Mouse (Mus musculus): ENCODE measurements around the gene Nlgn2. TPM values are rescaled to one million over a fixed set of nuclear protein-coding genes. Genes with fewer than 3 reads are reported as not detected.

Nlgn2 gene
- polyA plus RNA-seq, 1 experiment: 5.1 TPM

DNA sequence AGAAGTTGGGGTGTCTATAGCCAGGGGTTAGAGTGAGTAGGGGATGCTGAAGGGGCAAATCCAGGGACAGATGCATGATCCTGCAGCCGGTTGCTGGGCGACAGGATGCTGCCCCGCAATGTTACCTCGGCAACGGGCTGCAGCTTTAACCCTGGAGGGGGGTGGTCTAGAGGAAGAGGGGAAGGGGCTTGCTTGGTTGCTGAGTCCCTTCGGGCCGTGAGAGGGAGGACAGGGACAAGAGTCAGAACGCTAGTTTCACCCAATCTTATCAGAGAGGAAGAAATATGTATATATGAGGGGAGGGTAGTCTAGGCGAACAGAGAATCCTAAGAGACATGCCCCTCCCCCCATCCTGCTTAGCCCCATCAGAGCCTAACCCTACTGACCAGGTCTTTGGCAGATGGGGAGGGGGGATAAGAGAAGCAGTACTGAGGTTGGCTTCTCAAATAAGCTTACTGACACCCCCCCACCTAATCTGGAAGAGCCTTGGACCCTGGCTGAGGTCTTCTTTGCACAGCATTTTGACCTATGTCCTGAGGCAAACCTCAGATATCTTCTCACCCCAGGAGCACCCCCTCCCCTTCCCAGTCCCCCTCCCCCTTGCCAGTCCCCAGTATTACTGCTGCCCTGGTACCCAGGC lies 2.1 kb downstream of the Nlgn2 start:
- WGBS: 74% methylated on average over 9 of the region's 9 CpGs
- DNase-seq (ENCODE audit: low read depth, low spot score): no peak

DNA sequence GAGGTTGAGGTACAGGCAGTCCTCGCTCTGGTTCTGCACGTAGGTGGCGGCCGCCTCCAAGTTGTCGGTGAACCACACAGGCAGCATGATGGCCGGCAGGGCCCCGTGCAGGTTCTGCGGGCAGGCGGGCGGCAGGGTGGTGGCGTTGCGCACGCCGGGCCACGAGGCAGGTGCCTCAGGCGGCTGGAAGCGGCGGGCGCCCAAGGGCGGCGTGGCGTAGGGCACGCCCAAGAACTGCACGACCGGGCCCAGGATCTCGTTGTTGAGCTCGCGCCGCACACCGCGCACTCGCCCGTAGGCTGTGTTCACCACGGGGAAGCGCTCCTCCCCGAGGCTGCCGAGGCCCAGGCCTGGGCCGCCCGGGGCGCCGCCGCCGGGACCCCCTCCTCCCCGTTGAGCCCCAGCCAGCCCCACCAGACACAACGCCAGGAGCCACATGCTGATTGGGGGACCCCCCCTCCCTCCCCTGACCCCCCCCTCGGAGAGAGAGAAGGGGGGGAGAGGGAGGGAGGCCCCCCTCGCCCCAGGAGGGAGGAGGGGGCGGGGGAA lies 3.5 kb downstream of the Nlgn2 start:
- 19% methylated on average over 46 of the region's 48 CpGs for WGBS
- DNase-seq (ENCODE audit: low read depth, low spot score): no peak

DNA sequence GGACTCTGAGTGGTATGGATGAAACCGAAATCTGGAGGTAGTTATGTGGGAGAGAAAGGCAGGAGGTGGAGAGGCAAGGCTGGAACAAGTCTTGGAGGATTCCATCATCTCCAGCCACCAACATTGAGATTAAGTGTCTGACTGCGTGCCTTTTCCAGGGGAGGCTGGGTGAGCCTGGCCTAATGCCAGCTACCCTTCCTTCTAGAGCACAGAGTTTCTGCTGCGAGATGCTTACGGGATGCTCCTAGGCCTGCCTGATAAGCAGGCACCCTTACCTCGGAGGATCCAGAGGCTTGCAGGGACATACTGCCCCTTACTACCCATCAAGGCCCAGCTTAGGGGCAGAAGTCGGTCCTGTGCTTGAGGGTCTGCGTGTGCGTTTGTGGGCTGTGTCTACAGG lies 4.0 kb downstream of the Nlgn2 start:
- 70% methylated on average over 8 of the region's 8 CpGs for whole genome bisulfite sequencing
- DNase-seq (ENCODE audit: low read depth, low spot score): no peak

DNA sequence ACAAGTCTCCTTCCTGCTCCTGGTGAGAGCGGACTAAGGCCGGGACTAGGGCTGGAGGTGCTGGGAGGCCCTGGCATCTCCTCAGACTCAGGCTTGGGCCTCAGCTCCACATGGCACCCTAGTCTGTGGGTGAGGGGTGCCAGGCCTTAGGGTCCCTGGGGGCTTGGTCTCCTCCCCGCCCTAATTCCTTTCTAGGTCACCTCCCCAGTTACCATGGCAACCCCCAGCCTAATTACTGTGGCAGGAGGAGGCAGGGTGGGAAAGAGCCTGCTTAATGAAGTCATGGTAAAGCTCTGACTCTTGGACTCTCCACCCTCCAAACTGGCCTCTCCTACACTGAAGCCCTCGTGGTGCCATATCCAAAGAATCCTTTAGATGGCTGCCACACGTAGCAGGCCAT lies 8.8 kb downstream of the Nlgn2 start:
- 77% methylated on average over 5 of the region's 5 CpGs for WGBS
- no peak for DNase-seq (ENCODE audit: low read depth, low spot score)

GRCm38 (mm10) chr11:69823456-69823855 lies 14.1 kb downstream of the Nlgn2 start:
- DNase-seq (ENCODE audit: low read depth, low spot score): no peak
- WGBS: 63% methylated on average over 2 of the region's 2 CpGs

DNA sequence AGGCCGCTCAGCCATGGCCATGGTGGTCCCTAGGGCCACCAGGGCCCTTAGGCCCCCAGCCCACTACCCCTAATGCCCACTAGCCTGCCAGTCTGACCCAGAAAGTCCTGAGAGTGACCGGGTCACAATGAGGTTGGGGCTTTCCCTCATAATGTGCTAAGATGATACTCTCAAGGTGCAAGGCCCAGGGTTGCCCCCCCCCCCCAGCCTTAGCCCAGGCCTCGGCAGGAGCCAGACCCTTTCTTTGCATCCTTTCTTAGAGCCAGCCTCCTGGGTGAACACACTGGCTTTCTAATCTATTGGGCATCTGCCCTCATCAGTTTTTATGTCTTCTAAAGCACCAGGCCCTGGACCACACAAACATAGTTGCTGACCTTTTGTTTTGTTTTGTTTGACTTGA lies 15.5 kb downstream of the Nlgn2 start, which contains the start of gene Spem1:
Gene Spem1, minus strand, starts transcription at position 101 of the 400 bp plus-strand sequence.
- WGBS: 82% methylated on average over 3 of the region's 3 CpGs
- DNase-seq (ENCODE audit: low read depth, low spot score): no peak

DNA sequence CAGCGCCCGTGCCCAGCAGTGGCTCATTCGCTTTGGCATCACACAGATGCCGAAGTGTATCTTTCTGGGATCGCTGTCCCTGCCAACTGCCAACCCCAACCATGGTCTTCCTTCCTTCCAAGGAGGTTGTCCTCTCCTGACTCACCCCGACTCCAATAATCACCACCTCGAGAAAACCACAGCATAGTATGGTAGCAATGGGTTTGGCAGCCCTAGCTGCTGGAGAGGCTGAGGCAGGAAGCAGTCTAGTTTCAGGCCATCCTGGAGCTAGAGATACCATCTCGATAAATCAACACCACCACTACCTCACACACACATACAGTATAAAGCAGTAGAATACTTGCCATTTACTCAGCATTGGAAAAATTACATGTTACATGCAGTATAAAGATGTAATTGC lies 18.7 kb downstream of the Nlgn2 start:
- no peak for DNase-seq (ENCODE audit: low read depth, low spot score)
- WGBS: 88% methylated on average over 8 of the region's 8 CpGs

- no peak for DNase-seq (ENCODE audit: low read depth, low spot score)
- WGBS: 76% methylated on average over 2 of the region's 2 CpGs
Observed at GRCm38 (mm10) chr11:69818365-69818764, 19.2 kb downstream of the Nlgn2 start, which contains the start of gene Spem2. Gene Spem2, minus strand, starts transcription at chr11:69818465.

DNA sequence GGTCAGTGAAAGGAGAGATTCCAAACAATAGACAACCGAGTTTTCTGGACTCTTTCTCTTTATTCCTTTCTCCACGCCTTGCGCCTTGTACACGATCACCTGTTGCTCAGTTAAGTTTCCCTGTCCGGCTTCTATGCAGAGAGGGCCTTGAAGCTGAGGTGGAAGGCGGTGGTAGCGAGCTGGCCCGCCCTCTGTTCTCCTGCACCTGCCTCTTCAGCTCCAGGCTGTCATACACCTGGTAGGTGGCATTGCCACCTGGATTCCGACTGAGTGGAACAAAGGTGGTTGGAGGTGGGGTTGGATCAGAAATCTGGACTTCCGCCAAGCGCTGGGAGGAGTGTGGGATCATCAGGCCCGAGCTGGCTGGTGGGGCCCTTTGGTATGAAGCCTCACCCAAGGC lies 21.1 kb downstream of the Nlgn2 start:
- whole genome bisulfite sequencing: 37% methylated on average over 12 of the region's 12 CpGs
- no peak for DNase-seq (ENCODE audit: low read depth, low spot score)

- no peak for DNase-seq (ENCODE audit: low read depth, low spot score)
- 78% methylated on average over 10 of the region's 10 CpGs for WGBS
Observed at GRCm38 (mm10) chr11:69815155-69815554, 22.4 kb downstream of the Nlgn2 start, which contains the start of gene Gm39566. Gene Gm39566, minus strand, starts transcription at chr11:69815298.

DNA sequence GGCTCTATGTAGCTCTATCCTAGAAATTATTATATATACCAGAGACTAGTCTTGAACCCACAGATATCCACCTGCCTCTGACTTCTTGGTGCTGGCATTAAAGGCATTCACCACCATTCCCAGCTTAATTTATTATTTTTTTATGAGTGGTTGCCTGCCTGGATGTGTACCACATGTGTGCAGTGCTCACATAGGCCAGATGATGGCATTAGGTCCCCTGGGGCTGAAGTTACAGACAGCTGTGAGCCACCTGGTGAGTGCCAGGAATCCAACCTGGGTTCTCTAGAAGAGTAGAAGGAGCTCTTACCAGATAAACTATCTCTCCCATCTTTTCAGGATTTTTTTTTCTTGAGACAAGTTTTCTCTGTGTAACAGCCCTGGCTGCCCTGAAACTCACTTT lies 27.3 kb downstream of the Nlgn2 start:
- DNase-seq (ENCODE audit: low read depth, low spot score): no peak

- no peak for DNase-seq (ENCODE audit: low read depth, low spot score)
- 74% methylated on average over 2 of the region's 2 CpGs for WGBS
Observed at GRCm38 (mm10) chr11:69807641-69808040, 29.9 kb downstream of the Nlgn2 start.

GRCm38 (mm10) chr11:69806378-69806777 lies 31.2 kb downstream of the Nlgn2 start:
- no peak for DNase-seq (ENCODE audit: low read depth, low spot score)
- 92% methylated on average over 4 of the region's 4 CpGs for WGBS

DNA sequence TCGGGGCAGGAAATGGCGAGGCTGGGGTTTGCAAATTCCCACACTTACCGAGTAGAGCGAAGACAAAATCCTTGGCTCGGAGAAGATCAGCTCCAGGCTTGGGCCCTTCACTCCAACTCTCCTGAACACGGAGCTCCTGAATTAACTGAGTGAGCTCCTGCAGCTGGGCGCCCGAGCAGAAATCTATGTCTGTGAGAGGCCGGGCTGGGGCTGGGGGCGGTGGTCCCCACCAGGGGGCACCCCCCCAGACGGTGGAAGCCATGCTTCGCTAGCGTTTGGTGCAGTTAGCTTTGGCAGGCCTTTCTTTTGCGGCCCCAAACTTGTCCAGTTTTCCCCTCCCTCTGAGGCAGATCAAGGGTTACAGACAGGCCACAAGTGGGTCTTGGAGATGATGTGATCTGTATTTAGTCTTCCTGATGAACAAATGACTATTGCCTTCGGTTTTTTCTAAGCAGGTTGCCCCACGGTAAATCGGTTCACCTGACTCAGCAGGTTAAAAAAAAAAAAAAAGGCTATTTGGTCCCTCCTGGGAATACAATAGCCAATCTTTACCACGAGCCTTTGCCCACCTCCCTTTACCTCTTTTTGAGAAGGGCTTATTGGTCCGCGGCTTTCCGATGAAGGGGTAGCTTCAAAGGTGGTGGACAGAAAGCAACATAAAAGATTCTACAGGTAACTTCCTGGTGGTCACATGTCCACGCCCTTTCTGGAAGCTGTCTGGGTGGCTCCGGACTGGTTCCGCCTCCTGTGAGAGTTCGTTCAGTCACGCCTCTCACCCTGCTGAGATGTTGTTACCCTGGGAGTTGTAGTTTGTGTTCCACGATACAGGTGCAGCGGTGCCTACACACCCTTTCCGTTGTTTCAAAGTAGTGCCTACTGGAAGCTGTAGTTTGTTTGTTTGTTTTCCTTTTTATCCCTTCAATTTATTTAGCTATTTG lies 32.3 kb downstream of the Nlgn2 start, which contains the start of gene Tmem102:
Gene Tmem102, minus strand, starts transcription at position 653 of the 938 bp plus-strand sequence.
- 20% methylated on average over 29 of the region's 29 CpGs for WGBS
- DNase-seq (ENCODE audit: low read depth, low spot score): no peak

DNA sequence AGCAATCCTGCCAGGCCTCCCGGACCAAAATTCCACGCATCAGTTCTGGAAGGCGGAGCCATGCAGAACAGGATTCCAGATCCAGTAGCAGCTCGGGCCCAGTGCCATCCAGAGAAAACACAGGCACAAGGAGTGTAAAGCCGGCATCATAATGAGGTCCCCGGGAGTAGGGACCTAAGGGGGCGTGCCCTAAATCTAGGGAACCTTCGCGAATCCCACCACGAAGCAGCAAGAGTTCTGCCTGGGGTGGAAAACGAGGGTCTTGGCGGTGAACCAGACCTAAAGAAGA lies 33.0 kb downstream of the Nlgn2 start:
- 16% methylated on average over 12 of the region's 12 CpGs for WGBS
- no peak for DNase-seq (ENCODE audit: low read depth, low spot score)

DNA sequence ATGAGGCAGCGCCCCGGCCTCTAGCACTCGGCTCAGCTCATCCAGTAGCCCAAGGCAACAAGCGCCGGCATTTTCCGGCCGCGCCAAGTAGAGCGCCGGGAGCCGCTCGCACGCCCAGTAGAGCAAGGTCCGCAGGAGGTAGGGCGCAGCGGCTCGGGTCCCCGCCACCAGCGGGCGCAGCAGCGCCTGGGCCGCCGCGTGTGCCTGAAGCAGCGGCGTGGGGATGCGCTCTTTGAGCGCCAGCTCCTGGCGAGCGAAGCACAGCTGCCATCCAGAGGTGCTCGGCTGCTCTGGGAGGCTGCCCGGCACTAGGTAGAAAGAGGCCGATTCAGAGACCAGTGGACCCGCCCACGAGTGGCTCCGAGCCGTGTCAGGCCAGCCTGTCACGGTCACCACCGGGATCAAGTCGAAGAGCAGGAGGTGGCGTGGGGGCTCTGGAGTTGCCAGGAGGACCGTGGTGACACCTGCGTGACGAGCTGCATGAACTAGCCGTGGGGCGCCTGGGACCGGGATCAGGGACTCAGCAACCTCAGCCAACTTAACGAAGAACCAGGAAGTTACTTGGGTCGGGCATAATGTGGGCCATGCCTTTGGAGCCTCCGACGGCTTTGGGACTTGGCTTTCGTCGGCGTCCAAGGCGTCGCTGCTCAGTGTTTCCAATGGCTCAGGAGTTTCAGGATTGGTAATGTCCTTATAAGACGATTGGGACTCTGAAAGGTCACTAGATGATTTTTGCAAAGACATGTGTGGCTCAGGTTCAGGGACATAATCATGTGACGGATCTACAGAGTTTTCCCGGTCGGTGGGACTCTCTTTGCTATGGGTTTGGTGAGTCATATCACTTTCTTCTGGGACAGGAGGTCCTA lies 33.6 kb downstream of the Nlgn2 start:
- 1% methylated on average over 60 of the region's 60 CpGs for WGBS
- no peak for DNase-seq (ENCODE audit: low read depth, low spot score)

DNA sequence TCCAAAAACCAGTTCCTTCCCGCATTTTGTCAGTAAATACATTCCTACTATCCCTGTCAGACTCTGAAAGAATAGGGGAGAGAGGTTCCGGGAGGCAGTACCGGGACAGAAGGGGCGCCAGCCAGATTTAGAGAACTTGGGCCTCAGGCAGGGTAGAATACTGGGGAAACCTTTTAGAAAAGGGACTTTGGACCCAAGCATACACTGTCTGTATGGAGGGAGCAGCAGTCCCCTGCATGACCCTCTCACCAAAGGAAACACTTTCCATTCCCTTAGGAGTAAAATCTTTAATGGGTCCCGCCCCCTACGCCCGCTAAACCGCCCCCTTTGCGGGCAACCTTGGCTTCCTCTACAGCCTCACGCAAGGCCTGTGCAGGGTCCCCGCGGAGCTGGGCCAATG lies 34.3 kb downstream of the Nlgn2 start:
- 3% methylated on average over 12 of the region's 12 CpGs for WGBS
- no peak for DNase-seq (ENCODE audit: low read depth, low spot score)

DNA sequence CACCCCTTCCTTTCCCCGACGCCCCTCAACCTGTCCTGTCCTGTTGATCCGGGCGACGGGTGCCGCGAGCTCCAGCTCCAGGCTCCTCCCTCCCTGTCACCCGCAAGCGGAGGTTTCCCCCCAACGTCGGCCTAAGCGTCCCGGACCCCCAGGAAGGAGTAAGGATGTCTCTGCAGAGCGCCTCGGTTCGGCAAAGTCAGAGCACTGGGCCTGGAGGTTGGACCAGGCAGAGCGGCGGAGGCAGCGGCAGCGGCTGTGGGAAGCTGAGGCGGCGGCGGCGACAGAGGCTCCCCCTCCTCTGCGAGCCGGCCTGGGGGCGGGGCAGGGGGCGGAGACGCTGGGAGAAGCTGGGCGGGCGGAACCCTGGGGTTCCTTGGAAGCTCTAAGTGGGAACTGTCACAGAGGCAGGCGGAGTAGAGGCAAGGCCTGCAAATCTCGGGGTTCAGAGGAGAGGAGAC lies 34.9 kb downstream of the Nlgn2 start:
- no peak for DNase-seq (ENCODE audit: low read depth, low spot score)
- WGBS: 1% methylated on average over 33 of the region's 33 CpGs

GRCm38 (mm10) chr11:69801379-69801977 lies 36.1 kb downstream of the Nlgn2 start, which contains the start of gene Fgf11:
Gene Fgf11, minus strand, starts transcription at chr11:69801857.
- DNase-seq (ENCODE audit: low read depth, low spot score): no peak
- 3% methylated on average over 33 of the region's 33 CpGs for WGBS
